Mouse (Mus musculus) hindlimb bud, embryonic 11.5 days (tissue): ENCODE measurements around the gene Olfr199.
"Not testable (repeated sequence)": the region's sequence is repeated elsewhere in the genome, so short reads cannot be mapped to it uniquely, and the experiment has no call there.

ENCODE experiments used
- DNase-seq: peaks from one replicate; pipeline ENCODE4 v3.0.0-alpha.2; 2012; ENCODE audit warnings: low read depth, low spot score; ENCODE audit errors: extremely low spot score

Gene Olfr199

DNA sequence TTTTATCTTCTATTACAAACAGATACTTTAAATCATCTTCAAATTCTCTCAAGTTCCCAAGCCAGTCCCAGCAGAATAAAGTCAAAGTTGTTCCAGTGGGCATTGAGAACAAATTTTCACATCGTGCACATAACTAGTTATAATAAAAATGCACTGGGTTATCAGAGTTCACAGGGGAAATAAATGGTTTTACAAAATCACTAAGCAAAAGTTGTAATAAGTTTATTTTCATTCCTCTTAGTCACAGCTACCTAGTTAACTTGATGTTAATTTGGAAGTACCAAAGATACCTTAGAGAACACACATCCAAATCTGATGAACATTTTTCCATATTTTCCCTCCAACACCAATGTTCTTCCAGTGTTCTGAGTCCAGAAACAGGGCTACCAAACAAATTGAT is at the start of gene Olfr199:
Olfr199 (minus strand) TSS at position 101 of the 400 bp plus-strand sequence.
- not testable (repeated sequence) for DNase-seq

DNA sequence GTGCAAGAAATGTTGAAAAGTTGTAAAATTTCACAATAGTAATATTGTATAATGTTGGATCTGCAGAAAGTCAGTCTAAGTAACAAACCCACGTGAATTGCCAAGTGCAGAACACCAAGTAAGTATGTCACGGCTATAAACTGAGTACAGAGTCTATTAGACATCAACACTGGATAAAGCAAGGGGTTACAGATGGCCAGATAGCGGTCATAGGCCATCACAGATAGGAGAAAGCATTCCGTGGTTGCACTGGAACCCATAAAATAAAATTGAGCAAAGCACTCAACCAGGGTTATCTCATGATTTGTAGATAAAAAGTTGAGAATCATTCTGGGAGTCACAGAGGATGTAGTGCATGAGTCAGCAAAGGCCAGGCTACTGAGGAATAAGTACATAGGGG is 49.5 kb upstream of the Olfr199 start:
- DNase-seq: not testable (repeated sequence)

DNA sequence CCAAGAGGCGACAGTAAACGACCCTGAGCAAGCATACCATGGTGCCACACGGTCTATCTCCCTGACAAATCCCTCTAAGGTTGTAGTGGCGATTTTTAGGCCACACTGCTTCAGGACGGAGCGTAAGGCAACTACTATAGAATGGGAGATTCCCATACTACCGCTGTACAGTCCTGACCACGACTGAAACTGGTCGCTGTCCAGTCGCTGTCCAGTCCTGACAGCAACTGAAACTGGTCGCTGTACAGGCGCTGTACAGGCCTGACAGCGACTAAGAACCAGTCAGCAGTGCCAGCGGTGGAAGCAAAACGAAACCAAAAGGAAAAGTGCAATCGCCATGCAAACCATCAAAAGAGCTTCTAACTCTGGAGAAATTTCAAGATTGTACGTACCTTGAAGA is 30.1 kb upstream of the Olfr199 start:
- DNase-seq: no peak

DNA sequence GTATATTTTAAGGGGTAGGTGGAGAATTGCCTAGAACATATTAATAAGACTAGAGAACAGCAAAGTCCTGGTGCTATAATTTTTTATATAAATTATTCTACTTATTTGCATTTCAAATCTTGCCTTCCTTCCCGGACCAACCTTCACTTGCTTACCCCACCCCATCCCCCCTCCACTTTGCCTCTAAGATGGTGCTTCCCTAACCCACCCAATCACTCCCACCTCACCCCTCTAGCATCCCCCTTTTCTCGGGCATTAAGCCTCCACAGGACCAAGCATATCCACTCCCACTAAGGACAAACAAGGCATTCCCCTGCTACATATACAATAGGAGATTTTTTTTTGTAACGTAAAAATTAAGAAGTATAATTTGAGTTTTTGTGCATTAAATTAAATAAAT is 1.7 kb downstream of the Olfr199 start:
- not testable (repeated sequence) for DNase-seq

DNA sequence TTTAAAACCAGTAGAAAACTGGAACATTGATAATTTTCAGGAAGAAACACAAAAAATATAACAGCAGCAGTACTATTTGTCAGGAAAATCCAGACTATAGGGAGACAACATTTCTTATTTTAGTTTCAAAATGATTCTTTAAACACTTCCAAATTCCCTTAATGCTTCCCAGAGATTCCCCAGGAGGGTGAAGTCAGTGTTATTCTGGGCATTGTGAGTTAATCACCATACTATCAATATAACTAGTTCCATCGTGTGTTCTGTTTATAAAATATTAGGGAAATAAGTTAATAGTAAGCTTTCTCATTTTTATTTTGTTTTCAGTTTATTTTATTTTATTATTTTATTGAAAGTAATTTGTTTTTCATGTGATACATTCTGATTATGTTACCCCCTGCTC is 16.1 kb downstream of the Olfr199 start, which contains the start of gene Olfr198:
Olfr198 (minus strand) TSS at position 101 of the 400 bp plus-strand sequence.
- DNase-seq: not testable (repeated sequence)

DNA sequence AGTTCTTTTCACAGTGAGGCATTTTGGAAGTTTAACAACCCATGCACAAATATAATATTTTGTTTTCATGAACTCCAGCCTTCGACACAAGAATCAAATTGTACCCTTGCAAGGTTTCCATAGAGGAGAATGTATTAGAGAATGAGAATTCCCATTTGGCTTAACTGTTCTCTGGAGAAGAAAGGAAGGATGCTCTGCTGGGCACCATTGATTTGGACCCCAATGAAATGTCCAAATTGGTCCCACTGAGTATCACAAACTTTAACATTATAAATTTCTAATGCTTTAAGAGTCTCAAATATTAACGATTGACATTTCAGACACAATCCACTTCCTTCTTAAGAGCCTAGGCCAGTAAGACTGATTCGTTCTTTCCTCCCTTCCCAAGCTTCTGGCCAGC is 49.2 kb downstream of the Olfr199 start, which contains the start of gene Olfr196:
Olfr196 (minus strand) TSS at position 101 of the 400 bp plus-strand sequence.
- no peak for DNase-seq
